Mouse (Mus musculus): Measurements from ENCODE around the gene Gse1. TPM values are rescaled to one million over a fixed set of nuclear protein-coding genes. Genes with fewer than 3 reads are reported as not detected.
"Not testable (repeated sequence)": the region's sequence is repeated elsewhere in the genome, so short reads cannot be mapped to it uniquely, and the experiment has no call there.

Gse1 gene
- polyA plus RNA-seq, 1 experiment from 2014 or later: 22.6 TPM

DNA sequence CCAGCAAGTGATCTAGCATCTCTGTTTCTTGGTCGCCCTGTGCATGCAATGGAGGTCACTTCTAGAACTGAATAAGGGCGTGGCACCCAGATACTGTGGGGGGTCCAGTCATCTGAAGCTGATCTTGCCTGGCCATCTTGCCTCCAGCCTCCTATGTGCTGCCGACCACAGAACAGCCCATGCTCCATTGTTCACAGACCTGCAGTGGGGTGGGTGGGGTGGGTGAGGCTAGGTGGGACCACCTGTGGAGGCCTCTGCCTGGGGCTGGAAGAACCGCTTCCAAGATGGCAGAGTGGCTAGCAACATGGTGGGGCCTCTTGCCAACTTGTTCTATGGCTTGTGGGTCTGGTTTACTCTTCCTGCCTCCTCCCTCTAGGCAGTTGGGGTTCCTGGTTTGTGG, 105.4 kb downstream of the Gse1 start:
- Histone ChIP-seq H3K4me1 (ENCODE audit: control insufficient read depth, insufficient read depth, low read length) (peaks cover 30% of the 10 kb centered on the region), H3K9ac (ENCODE audit: low read length) (no peak overlapping the region), H3K27me3 (replicated peaks; ENCODE audit: control insufficient read depth, insufficient read depth, low read length) (no peaks in the 10 kb centered on the region), H3K4me2 (ENCODE audit: low read length) (no peak overlapping the region), H3K9me3 (replicated peaks; ENCODE audit: control insufficient read depth, low read length) (no peaks in the 10 kb centered on the region), H3K27ac (ENCODE audit: low read depth, low read length) (no peak overlapping the region), H3K4me3 (ENCODE audit: low read depth, low read length) (no peak overlapping the region), H3K36me3 (ENCODE audit: control insufficient read depth, insufficient read depth, low read length) (no peaks in the 10 kb centered on the region)
- DNase-seq (ENCODE audit: low spot score) (no peak), ATAC-seq (no peak)
- 92% methylated on average over 4 of the region's 4 CpGs for WGBS

DNA sequence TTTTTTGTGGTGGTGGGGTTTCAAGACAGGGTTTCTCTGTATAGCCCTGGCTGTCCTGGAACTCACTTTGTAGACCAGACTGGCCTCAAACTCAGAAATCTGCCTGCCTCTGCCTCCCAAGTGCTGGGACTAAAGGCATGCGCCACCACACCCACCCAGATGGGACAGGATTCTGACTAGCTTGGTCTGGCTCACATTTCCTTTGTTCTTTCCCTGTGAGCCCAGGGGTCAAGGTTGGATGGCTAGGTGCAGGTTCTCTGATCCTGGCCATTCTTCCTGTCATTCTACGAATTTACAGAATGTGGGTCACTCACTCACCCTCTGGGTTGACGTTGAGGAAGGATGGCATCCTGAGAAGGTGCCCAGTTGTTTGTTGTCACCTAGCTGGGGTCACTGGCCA, 106.0 kb downstream of the Gse1 start:
- Histone ChIP-seq H3K4me1 (ENCODE audit: control insufficient read depth, insufficient read depth, low read length) (peaks cover 28% of the 10 kb centered on the region), H3K27ac (ENCODE audit: low read depth, low read length) (peak overlapping the region; percentile 91), H3K9ac (ENCODE audit: low read length) (peak overlapping the region; percentile 36; the same call in 1 of the 2 replicates)
- DNase-seq (ENCODE audit: low spot score); H3K27me3 ChIP-seq (replicated peaks; ENCODE audit: control insufficient read depth, insufficient read depth, low read length); H3K4me3 ChIP-seq (ENCODE audit: low read depth, low read length); H3K4me2 ChIP-seq (ENCODE audit: low read length); H3K36me3 ChIP-seq (ENCODE audit: control insufficient read depth, insufficient read depth, low read length); H3K9me3 ChIP-seq (replicated peaks; ENCODE audit: control insufficient read depth, low read length); ATAC-seq: not testable (repeated sequence)
- 56% methylated on average over 3 of the region's 3 CpGs for WGBS

DNA sequence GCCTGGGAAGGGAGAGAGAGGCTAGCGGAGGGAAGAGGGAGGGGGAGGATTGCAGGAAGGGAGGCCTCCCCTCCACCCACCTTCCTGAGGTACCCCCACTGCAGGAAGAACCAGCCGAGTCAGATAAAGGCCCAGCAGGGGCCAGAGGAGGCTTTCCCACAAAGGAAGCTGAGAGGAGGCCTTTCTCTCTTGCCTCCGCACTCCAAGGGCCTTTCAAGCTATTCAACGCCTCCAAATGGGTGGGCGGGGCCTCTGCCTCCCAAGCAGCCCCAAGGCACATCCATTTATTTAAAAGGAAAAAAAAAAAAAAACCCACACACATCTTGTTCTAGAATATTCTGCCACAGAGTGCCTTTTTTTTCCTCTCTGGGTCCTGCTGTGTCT, 106.6 kb downstream of the Gse1 start:
- H3K27me3 ChIP-seq (replicated peaks; ENCODE audit: control insufficient read depth, insufficient read depth, low read length): no peaks in the 10 kb centered on the region
- no peaks in the 10 kb centered on the region for H3K9me3 ChIP-seq (replicated peaks; ENCODE audit: control insufficient read depth, low read length)
- peak overlapping the region; percentile 16 for H3K4me2 ChIP-seq (ENCODE audit: low read length)
- no peak overlapping the region for H3K4me3 ChIP-seq (ENCODE audit: low read depth, low read length)
- DNase-seq (ENCODE audit: low spot score) (peak; percentile 94), ATAC-seq (peak; percentile 64)
- peaks cover 28% of the 10 kb centered on the region for H3K4me1 ChIP-seq (ENCODE audit: control insufficient read depth, insufficient read depth, low read length)
- peak overlapping the region; percentile 91 for H3K27ac ChIP-seq (ENCODE audit: low read depth, low read length)
- no peaks in the 10 kb centered on the region for H3K36me3 ChIP-seq (ENCODE audit: control insufficient read depth, insufficient read depth, low read length)
- H3K9ac ChIP-seq (ENCODE audit: low read length): peak overlapping the region; percentile 49; the same call in 1 of the 2 replicates
- 5% methylated on average over 5 of the region's 5 CpGs for WGBS

DNA sequence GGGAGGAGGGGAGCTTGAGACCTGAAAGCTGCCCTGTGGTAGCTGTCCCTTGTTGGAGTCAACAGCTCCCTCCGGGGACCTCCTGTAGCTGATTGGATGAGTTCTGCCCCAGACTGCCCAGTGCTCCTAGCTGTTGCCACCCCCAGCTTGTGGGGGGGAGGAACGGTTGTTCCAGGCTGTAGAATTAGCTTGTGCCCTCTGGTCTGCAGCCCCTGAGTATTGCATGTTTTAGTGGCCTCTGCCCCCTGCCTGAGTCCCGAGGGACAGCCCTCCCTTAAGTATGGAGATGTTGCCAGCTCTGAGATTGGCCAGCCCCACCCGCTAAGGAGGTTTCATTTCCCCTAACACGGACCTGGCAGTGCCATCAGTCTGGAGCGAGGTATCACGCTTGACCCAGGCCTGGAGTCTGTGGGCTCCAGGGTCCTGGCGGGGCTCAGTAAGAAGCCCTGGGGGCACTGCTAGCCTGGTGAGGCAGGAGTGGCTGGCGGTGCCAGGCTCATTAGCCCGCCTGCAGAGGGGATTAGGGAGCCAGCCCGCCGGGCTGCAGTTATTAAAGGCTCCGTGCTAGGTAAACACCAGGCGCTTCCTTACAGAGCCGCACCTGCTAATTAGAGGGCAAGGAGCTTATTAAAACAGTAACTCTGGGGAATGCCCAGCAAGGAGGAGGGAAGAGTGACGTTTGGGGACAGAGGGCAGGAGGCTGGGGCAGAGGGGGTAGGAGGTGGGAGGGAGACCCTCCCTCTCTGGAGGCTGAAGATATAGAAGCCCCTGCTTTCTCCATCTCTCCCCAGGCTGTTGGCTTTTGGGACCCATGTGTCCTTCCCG, 107.2 kb downstream of the Gse1 start:
- no peaks in the 10 kb centered on the region for H3K27me3 ChIP-seq (replicated peaks; ENCODE audit: control insufficient read depth, insufficient read depth, low read length)
- peak overlapping the region; percentile 91 for H3K27ac ChIP-seq (ENCODE audit: low read depth, low read length)
- peak overlapping the region; percentile 16 for H3K4me2 ChIP-seq (ENCODE audit: low read length)
- H3K4me1 ChIP-seq (ENCODE audit: control insufficient read depth, insufficient read depth, low read length): peaks cover 31% of the 10 kb centered on the region
- ATAC-seq (peak; percentile 85), DNase-seq (ENCODE audit: low spot score) (peak; percentile 91)
- no peaks in the 10 kb centered on the region for H3K36me3 ChIP-seq (ENCODE audit: control insufficient read depth, insufficient read depth, low read length)
- WGBS: under 1% methylated on average over 17 of the region's 17 CpGs
- H3K9ac ChIP-seq (ENCODE audit: low read length): peak overlapping the region; percentile 49
- no peak overlapping the region for H3K4me3 ChIP-seq (ENCODE audit: low read depth, low read length)
- no peaks in the 10 kb centered on the region for H3K9me3 ChIP-seq (replicated peaks; ENCODE audit: control insufficient read depth, low read length)

DNA sequence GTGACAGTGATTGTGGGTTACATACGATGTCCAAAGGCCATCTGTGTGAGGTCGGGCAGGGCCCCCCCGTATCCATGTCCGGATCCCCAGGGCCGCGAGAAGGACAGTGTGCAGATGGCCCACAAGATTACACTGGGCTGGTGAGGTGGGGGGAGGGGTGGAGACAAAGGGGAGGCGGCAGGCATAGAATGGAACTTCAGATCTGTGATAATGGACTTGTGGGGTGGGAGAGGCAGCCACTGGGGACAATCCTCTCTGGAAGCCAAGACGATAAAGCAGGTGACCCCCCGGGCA, 107.8 kb downstream of the Gse1 start:
- no peaks in the 10 kb centered on the region for H3K9me3 ChIP-seq (replicated peaks; ENCODE audit: control insufficient read depth, low read length)
- ATAC-seq: peak; percentile 30
- H3K36me3 ChIP-seq (ENCODE audit: control insufficient read depth, insufficient read depth, low read length): no peaks in the 10 kb centered on the region
- peak overlapping the region; percentile 91 for H3K27ac ChIP-seq (ENCODE audit: low read depth, low read length)
- H3K4me3 ChIP-seq (ENCODE audit: low read depth, low read length): no peak overlapping the region
- H3K9ac ChIP-seq (ENCODE audit: low read length): peak overlapping the region; percentile 49; the same call in 1 of the 2 replicates
- H3K4me2 ChIP-seq (ENCODE audit: low read length): peak overlapping the region; percentile 16
- no peaks in the 10 kb centered on the region for H3K27me3 ChIP-seq (replicated peaks; ENCODE audit: control insufficient read depth, insufficient read depth, low read length)
- peak; percentile 50 for DNase-seq (ENCODE audit: low spot score)
- peaks cover 33% of the 10 kb centered on the region for H3K4me1 ChIP-seq (ENCODE audit: control insufficient read depth, insufficient read depth, low read length)
- WGBS: 2% methylated on average over 9 of the region's 9 CpGs

DNA sequence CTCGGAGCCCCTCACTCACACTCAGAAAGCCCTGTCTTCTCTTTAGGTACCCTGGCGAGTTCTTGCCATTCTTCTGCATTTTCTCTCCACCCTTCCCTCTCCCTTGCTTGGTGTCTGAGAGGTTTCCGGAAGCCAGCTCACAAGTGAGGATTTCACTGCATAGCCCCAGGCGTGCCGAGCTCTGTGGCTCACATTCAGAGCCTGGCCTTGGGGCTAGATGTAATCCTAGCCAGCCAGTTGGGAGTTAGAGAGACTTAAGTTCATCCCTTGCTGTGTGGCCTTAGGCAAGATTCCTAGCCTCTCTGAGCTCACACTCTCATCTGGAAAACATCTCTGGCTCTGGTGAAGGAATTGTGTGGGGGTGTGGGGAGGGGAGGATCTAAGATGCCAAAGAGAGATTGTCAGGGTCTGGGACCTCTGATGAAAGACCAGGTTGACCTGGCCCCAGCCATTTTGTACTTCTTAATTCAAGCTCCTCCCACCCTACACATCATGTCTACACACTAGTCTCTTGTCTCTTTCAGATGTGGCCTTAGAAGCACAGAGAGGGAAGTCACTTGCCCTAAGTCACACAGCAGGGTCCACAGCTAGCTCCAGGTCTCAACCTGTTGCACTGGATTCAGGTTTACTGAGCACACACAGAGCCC, 108.8 kb downstream of the Gse1 start:
- Histone ChIP-seq H3K4me3 (ENCODE audit: low read depth, low read length) (no peak overlapping the region), H3K27me3 (replicated peaks; ENCODE audit: control insufficient read depth, insufficient read depth, low read length) (no peaks in the 10 kb centered on the region), H3K9me3 (replicated peaks; ENCODE audit: control insufficient read depth, low read length) (no peaks in the 10 kb centered on the region), H3K4me2 (ENCODE audit: low read length) (no peak overlapping the region), H3K9ac (ENCODE audit: low read length) (no peak overlapping the region), H3K36me3 (ENCODE audit: control insufficient read depth, insufficient read depth, low read length) (no peaks in the 10 kb centered on the region), H3K4me1 (ENCODE audit: control insufficient read depth, insufficient read depth, low read length) (peaks cover 39% of the 10 kb centered on the region), H3K27ac (ENCODE audit: low read depth, low read length) (no peak overlapping the region)
- no peak for ATAC-seq
- WGBS: 32% methylated on average over 5 of the region's 5 CpGs
- no peak for DNase-seq (ENCODE audit: low spot score)

DNA sequence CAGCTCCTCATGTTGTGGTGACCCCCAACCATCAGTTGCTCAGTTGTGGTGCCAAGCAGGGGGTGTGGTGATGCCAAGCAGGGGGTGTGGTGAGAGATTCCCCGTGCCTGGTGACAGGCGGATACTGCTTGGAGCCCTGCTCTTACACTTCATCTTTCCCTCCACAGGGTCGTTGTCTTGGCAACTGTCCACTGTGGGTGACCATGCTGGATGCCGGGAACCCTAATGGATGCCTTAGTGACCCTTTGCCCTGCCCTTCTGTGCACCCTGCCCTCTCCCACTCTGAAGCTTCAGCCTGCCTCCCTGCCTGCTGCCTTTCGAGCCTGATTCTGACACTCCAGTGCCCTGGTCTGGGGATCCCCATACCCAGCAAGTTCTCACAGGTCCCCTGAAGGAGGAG, 109.4 kb downstream of the Gse1 start:
- H3K27ac ChIP-seq (ENCODE audit: low read depth, low read length): no peak overlapping the region
- H3K9me3 ChIP-seq (replicated peaks; ENCODE audit: control insufficient read depth, low read length): no peaks in the 10 kb centered on the region
- no peaks in the 10 kb centered on the region for H3K27me3 ChIP-seq (replicated peaks; ENCODE audit: control insufficient read depth, insufficient read depth, low read length)
- 64% methylated on average over 5 of the region's 5 CpGs for WGBS
- ATAC-seq: no peak
- H3K4me1 ChIP-seq (ENCODE audit: control insufficient read depth, insufficient read depth, low read length): peaks cover 44% of the 10 kb centered on the region
- no peak overlapping the region for H3K4me2 ChIP-seq (ENCODE audit: low read length)
- DNase-seq (ENCODE audit: low spot score): no peak
- no peak overlapping the region for H3K9ac ChIP-seq (ENCODE audit: low read length)
- no peak overlapping the region for H3K4me3 ChIP-seq (ENCODE audit: low read depth, low read length)
- no peaks in the 10 kb centered on the region for H3K36me3 ChIP-seq (ENCODE audit: control insufficient read depth, insufficient read depth, low read length)

DNA sequence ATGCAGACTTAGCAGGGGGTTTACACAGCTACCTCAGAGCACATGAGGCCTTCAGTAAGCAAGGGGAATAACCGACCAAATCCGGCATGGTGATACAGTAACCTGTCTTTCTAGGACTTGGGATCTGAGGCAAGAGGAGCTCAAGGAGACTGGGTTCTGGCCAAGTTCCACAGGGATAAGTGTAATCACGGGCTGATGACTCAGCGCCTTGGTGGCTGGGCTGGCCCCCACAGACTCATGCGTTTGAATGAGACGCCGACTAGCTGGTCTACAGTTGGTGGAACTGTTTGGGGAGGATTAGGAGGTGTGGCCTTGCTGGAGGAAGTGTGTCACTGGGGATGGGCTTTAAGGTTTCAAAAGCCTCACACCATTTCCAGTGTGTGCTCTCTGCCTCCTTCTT, 110.4 kb downstream of the Gse1 start:
- no peak for DNase-seq (ENCODE audit: low spot score)
- Histone ChIP-seq H3K27me3 (replicated peaks; ENCODE audit: control insufficient read depth, insufficient read depth, low read length) (no peaks in the 10 kb centered on the region), H3K9me3 (replicated peaks; ENCODE audit: control insufficient read depth, low read length) (no peaks in the 10 kb centered on the region), H3K4me1 (ENCODE audit: control insufficient read depth, insufficient read depth, low read length) (peaks cover 51% of the 10 kb centered on the region), H3K36me3 (ENCODE audit: control insufficient read depth, insufficient read depth, low read length) (no peaks in the 10 kb centered on the region), H3K4me3 (ENCODE audit: low read depth, low read length) (no peak overlapping the region), H3K27ac (ENCODE audit: low read depth, low read length) (no peak overlapping the region), H3K9ac (ENCODE audit: low read length) (no peak overlapping the region), H3K4me2 (ENCODE audit: low read length) (no peak overlapping the region)
- no peak for ATAC-seq
- WGBS: 94% methylated on average over 7 of the region's 7 CpGs

DNA sequence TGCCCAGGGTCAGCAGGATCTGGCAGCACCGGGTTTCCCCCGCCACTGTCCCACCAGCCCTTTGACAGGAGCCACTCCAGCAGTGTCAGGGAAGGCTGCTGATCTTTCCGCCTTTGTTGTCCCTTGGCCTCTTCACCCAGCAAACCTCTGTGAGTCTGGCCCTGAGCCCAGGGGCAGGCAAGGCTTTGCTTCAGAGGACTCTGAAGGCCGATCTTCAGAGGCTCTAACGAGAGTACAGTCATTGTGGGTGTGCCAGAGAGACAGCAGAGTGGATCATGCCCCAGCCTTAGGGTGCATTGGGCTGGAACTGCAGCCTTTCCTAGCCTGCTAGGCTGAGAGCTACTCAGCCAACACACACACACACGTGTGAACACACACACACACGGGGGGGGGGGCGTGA, 111.5 kb downstream of the Gse1 start:
- no peaks in the 10 kb centered on the region for H3K9me3 ChIP-seq (replicated peaks; ENCODE audit: control insufficient read depth, low read length)
- peaks cover 56% of the 10 kb centered on the region for H3K4me1 ChIP-seq (ENCODE audit: control insufficient read depth, insufficient read depth, low read length)
- DNase-seq (ENCODE audit: low spot score) (no peak), ATAC-seq (no peak)
- no peaks in the 10 kb centered on the region for H3K36me3 ChIP-seq (ENCODE audit: control insufficient read depth, insufficient read depth, low read length)
- no peak overlapping the region for H3K4me2 ChIP-seq (ENCODE audit: low read length)
- peak overlapping the region; percentile 22 for H3K9ac ChIP-seq (ENCODE audit: low read length)
- no peak overlapping the region for H3K4me3 ChIP-seq (ENCODE audit: low read depth, low read length)
- no peaks in the 10 kb centered on the region for H3K27me3 ChIP-seq (replicated peaks; ENCODE audit: control insufficient read depth, insufficient read depth, low read length)
- 37% methylated on average over 8 of the region's 8 CpGs for WGBS
- no peak overlapping the region for H3K27ac ChIP-seq (ENCODE audit: low read depth, low read length)
